Mouse (Mus musculus): ENCODE measurements around the gene Cdc42bpb. TPM values are rescaled to one million over a fixed set of nuclear protein-coding genes. Genes with fewer than 3 reads are reported as not detected.

The Cdc42bpb gene
- 36.7 and 37.2 TPM in 2 replicates for polyA plus RNA-seq (2014; fragmentation: Nextera tagmentation; extraction: Ambion mirVana)

GRCm38 (mm10) chr12:111377376-111377973 is at the start of gene Cdc42bpb:
Gene Cdc42bpb, minus strand, starts transcription at chr12:111377718.
- peak; percentile 97 for DNase-seq (ENCODE audit: low spot score)
- H3K4me1 ChIP-seq (ENCODE audit: control insufficient read depth, insufficient read depth, low read length), result peaks cover 10% of the 10 kb centered on the region; the same call in 1 of the 2 replicates
- ATAC-seq (ENCODE audit: insufficient read depth, low FRiP score, low TSS enrichment), result peak; percentile 95

GRCm38 (mm10) chr12:111425789-111426460 is 48.4 kb upstream of the Cdc42bpb start:
- Histone ChIP-seq H3K27ac (ENCODE audit: low read depth, low read length) (no peak overlapping the region), H3K27me3 (ENCODE audit: control insufficient read depth, insufficient read depth, low read length) (peaks cover 92% of the 10 kb centered on the region), H3K9me3 (ENCODE audit: control insufficient read depth, low read length) (no peaks in the 10 kb centered on the region), H3K4me3 (ENCODE audit: low read depth, low read length) (no peak overlapping the region), H3K4me1 (ENCODE audit: control insufficient read depth, insufficient read depth, low read length) (peaks cover 2% of the 10 kb centered on the region; the same call in 1 of the 2 replicates), H3K4me2 (ENCODE audit: low read depth) (no peak overlapping the region), H3K36me3 (ENCODE audit: control insufficient read depth, insufficient read depth, low read length) (no peaks in the 10 kb centered on the region), H3K9ac (ENCODE audit: low read length) (no peak overlapping the region)
- 0 out of 2 replicates have a peak, but pooled peaks have one; percentile 45 for ATAC-seq (ENCODE audit: insufficient read depth, low FRiP score, low TSS enrichment)
- peak; percentile 90 for DNase-seq (ENCODE audit: low spot score)
- 16% methylated on average over 29 of the region's 29 CpGs for WGBS

More at GRCm38 (mm10) chr12:111377376-111377973, at the start of gene Cdc42bpb:
- no peaks in the 10 kb centered on the region for H3K27me3 ChIP-seq (ENCODE audit: control insufficient read depth, insufficient read depth, low read length)
- under 1% methylated on average over 82 of the region's 94 CpGs for WGBS
- no peaks in the 10 kb centered on the region for H3K9me3 ChIP-seq (ENCODE audit: control insufficient read depth, low read length)
- H3K36me3 ChIP-seq (ENCODE audit: control insufficient read depth, insufficient read depth, low read length), result no peaks in the 10 kb centered on the region
- peak within 1 kb of the TSS; percentile 97 for H3K4me3 ChIP-seq (ENCODE audit: low read depth, low read length)
- peak within 1 kb of the TSS; percentile 90 for H3K4me2 ChIP-seq (ENCODE audit: low read depth)
- peak within 1 kb of the TSS; percentile 86 for H3K27ac ChIP-seq (ENCODE audit: low read depth, low read length)
- peak within 1 kb of the TSS; percentile 89 for H3K9ac ChIP-seq (ENCODE audit: low read length)

- peak; percentile 87 for DNase-seq (ENCODE audit: low spot score)
- H3K36me3 ChIP-seq (ENCODE audit: control insufficient read depth, insufficient read depth, low read length), result no peaks in the 10 kb centered on the region
- no peak overlapping the region for H3K27ac ChIP-seq (ENCODE audit: low read depth, low read length)
- peaks cover 2% of the 10 kb centered on the region; the same call in 1 of the 2 replicates for H3K4me1 ChIP-seq (ENCODE audit: control insufficient read depth, insufficient read depth, low read length)
- H3K9ac ChIP-seq (ENCODE audit: low read length), result no peak overlapping the region
- no peak overlapping the region for H3K4me2 ChIP-seq (ENCODE audit: low read depth)
- WGBS, result 4% methylated on average over 15 of the region's 15 CpGs
- ATAC-seq (ENCODE audit: insufficient read depth, low FRiP score, low TSS enrichment), result 0 out of 2 replicates have a peak, but pooled peaks have one; percentile 36
- H3K9me3 ChIP-seq (ENCODE audit: control insufficient read depth, low read length), result no peaks in the 10 kb centered on the region
- no peak overlapping the region for H3K4me3 ChIP-seq (ENCODE audit: low read depth, low read length)
- H3K27me3 ChIP-seq (ENCODE audit: control insufficient read depth, insufficient read depth, low read length), result peaks cover 86% of the 10 kb centered on the region
These were observed 47.7 kb upstream of the Cdc42bpb start for GRCm38 (mm10) chr12:111425258-111425657.

- ATAC-seq (ENCODE audit: insufficient read depth, low FRiP score, low TSS enrichment), result no peak
- Histone ChIP-seq H3K4me1 (ENCODE audit: control insufficient read depth, insufficient read depth, low read length) (peaks cover 2% of the 10 kb centered on the region; the same call in 1 of the 2 replicates), H3K9me3 (ENCODE audit: control insufficient read depth, low read length) (no peaks in the 10 kb centered on the region), H3K27me3 (ENCODE audit: control insufficient read depth, insufficient read depth, low read length) (peaks cover 79% of the 10 kb centered on the region), H3K36me3 (ENCODE audit: control insufficient read depth, insufficient read depth, low read length) (no peaks in the 10 kb centered on the region), H3K4me2 (ENCODE audit: low read depth) (no peak overlapping the region), H3K27ac (ENCODE audit: low read depth, low read length) (no peak overlapping the region), H3K4me3 (ENCODE audit: low read depth, low read length) (no peak overlapping the region), H3K9ac (ENCODE audit: low read length) (no peak overlapping the region)
- no peak for DNase-seq (ENCODE audit: low spot score)
- 23% methylated on average over 9 of the region's 9 CpGs for WGBS
These were observed 47.0 kb upstream of the Cdc42bpb start for GRCm38 (mm10) chr12:111424547-111424946.

- no peak overlapping the region for H3K4me3 ChIP-seq (ENCODE audit: low read depth, low read length)
- no peak overlapping the region for H3K9ac ChIP-seq (ENCODE audit: low read length)
- peak overlapping the region; percentile 4 for H3K4me2 ChIP-seq (ENCODE audit: low read depth)
- H3K27ac ChIP-seq (ENCODE audit: low read depth, low read length), result no peak overlapping the region
- 3% methylated on average over 43 of the region's 43 CpGs for WGBS
- H3K4me1 ChIP-seq (ENCODE audit: control insufficient read depth, insufficient read depth, low read length), result peaks cover 1% of the 10 kb centered on the region; the same call in 1 of the 2 replicates
- DNase-seq (ENCODE audit: low spot score) (no peak), ATAC-seq (ENCODE audit: insufficient read depth, low FRiP score, low TSS enrichment) (no peak)
- H3K36me3 ChIP-seq (ENCODE audit: control insufficient read depth, insufficient read depth, low read length), result no peaks in the 10 kb centered on the region
- H3K9me3 ChIP-seq (ENCODE audit: control insufficient read depth, low read length), result no peaks in the 10 kb centered on the region
- H3K27me3 ChIP-seq (ENCODE audit: control insufficient read depth, insufficient read depth, low read length), result peaks cover 71% of the 10 kb centered on the region
These were observed 46.1 kb upstream of the Cdc42bpb start for GRCm38 (mm10) chr12:111423570-111424129.

- H3K4me1 ChIP-seq (ENCODE audit: control insufficient read depth, insufficient read depth, low read length), result no peaks in the 10 kb centered on the region
- DNase-seq (ENCODE audit: low spot score) (no peak), ATAC-seq (ENCODE audit: insufficient read depth, low FRiP score, low TSS enrichment) (no peak)
- H3K27me3 ChIP-seq (ENCODE audit: control insufficient read depth, insufficient read depth, low read length), result peaks cover 63% of the 10 kb centered on the region
- WGBS, result 29% methylated on average over 5 of the region's 5 CpGs
- H3K36me3 ChIP-seq (ENCODE audit: control insufficient read depth, insufficient read depth, low read length), result no peaks in the 10 kb centered on the region
- H3K27ac ChIP-seq (ENCODE audit: low read depth, low read length), result no peak overlapping the region
- H3K9ac ChIP-seq (ENCODE audit: low read length), result no peak overlapping the region
- no peaks in the 10 kb centered on the region for H3K9me3 ChIP-seq (ENCODE audit: control insufficient read depth, low read length)
- no peak overlapping the region for H3K4me3 ChIP-seq (ENCODE audit: low read depth, low read length)
- no peak overlapping the region for H3K4me2 ChIP-seq (ENCODE audit: low read depth)
These were observed 45.3 kb upstream of the Cdc42bpb start for GRCm38 (mm10) chr12:111422852-111423251.

- ATAC-seq (ENCODE audit: insufficient read depth, low FRiP score, low TSS enrichment) (no peak), DNase-seq (ENCODE audit: low spot score) (no peak)
- peaks cover 50% of the 10 kb centered on the region for H3K27me3 ChIP-seq (ENCODE audit: control insufficient read depth, insufficient read depth, low read length)
These were observed 43.6 kb upstream of the Cdc42bpb start for GRCm38 (mm10) chr12:111420946-111421709.

GRCm38 (mm10) chr12:111419918-111420317 is 42.4 kb upstream of the Cdc42bpb start:
- Histone ChIP-seq H3K27me3 (ENCODE audit: control insufficient read depth, insufficient read depth, low read length) (peaks cover 40% of the 10 kb centered on the region), H3K9me3 (ENCODE audit: control insufficient read depth, low read length) (no peaks in the 10 kb centered on the region), H3K9ac (ENCODE audit: low read length) (no peak overlapping the region), H3K4me1 (ENCODE audit: control insufficient read depth, insufficient read depth, low read length) (peaks cover 2% of the 10 kb centered on the region; the same call in 1 of the 2 replicates), H3K27ac (ENCODE audit: low read depth, low read length) (no peak overlapping the region), H3K4me2 (ENCODE audit: low read depth) (no peak overlapping the region), H3K4me3 (ENCODE audit: low read depth, low read length) (no peak overlapping the region), H3K36me3 (ENCODE audit: control insufficient read depth, insufficient read depth, low read length) (no peaks in the 10 kb centered on the region)
- no peak for ATAC-seq (ENCODE audit: insufficient read depth, low FRiP score, low TSS enrichment)
- WGBS, result 76% methylated on average over 5 of the region's 5 CpGs
- DNase-seq (ENCODE audit: low spot score), result no peak

More at GRCm38 (mm10) chr12:111420946-111421709, 43.6 kb upstream of the Cdc42bpb start:
- Histone ChIP-seq H3K9me3 (ENCODE audit: control insufficient read depth, low read length) (no peaks in the 10 kb centered on the region), H3K36me3 (ENCODE audit: control insufficient read depth, insufficient read depth, low read length) (no peaks in the 10 kb centered on the region), H3K4me1 (ENCODE audit: control insufficient read depth, insufficient read depth, low read length) (peaks cover 2% of the 10 kb centered on the region; the same call in 1 of the 2 replicates), H3K4me3 (ENCODE audit: low read depth, low read length) (no peak overlapping the region), H3K9ac (ENCODE audit: low read length) (no peak overlapping the region), H3K27ac (ENCODE audit: low read depth, low read length) (no peak overlapping the region), H3K4me2 (ENCODE audit: low read depth) (no peak overlapping the region)
- WGBS, result 54% methylated on average over 7 of the region's 7 CpGs

Data from neural tube, embryonic 11.5 days (tissue).